ENCODE assay signal across 32 mouse cellular contexts in genomic region chr7:112747836-112748235, GRCm38 (mm10).
"Had no signal": no experiment of that assay in that cellular context is flagged by ENCODE, and none has a peak within 500 bp of the region (broad histone marks: within the 10 kb centered on the region; RNA-seq: fewer than 3 reads in every experiment).

No protein-coding gene starts in this region.

- H3K36me3 ChIP-seq: limb, embryonic 10.5 days; limb, embryonic 12.5 days; limb, embryonic 13.5 days; limb, embryonic 15.5 days; liver, embryonic 12.5 days; liver, embryonic 13.5 days; liver, embryonic 15.5 days; midbrain, embryonic 12.5 days; midbrain, embryonic 13.5 days; midbrain, embryonic 15.5 days; neural tube, embryonic 12.5 days; neural tube, embryonic 13.5 days had no signal

- H3K9ac ChIP-seq: limb, embryonic 12.5 days; limb, embryonic 13.5 days; limb, embryonic 15.5 days; liver, embryonic 12.5 days; liver, embryonic 13.5 days; liver, embryonic 14.5 days; liver, embryonic 15.5 days; liver, postnatal 0 days; lung, embryonic 14.5 days; lung, embryonic 15.5 days; midbrain, embryonic 12.5 days; midbrain, embryonic 13.5 days; midbrain, embryonic 15.5 days; neural tube, embryonic 12.5 days; neural tube, embryonic 13.5 days had no signal

- H3K9me3 ChIP-seq: limb, embryonic 10.5 days; limb, embryonic 12.5 days; limb, embryonic 13.5 days; limb, embryonic 15.5 days; liver, embryonic 12.5 days; liver, embryonic 13.5 days; liver, embryonic 15.5 days; lung, embryonic 15.5 days; midbrain, embryonic 10.5 days; midbrain, embryonic 12.5 days; midbrain, embryonic 13.5 days; midbrain, embryonic 15.5 days; neural tube, embryonic 12.5 days; neural tube, embryonic 13.5 days had no signal

- H3K4me1 ChIP-seq: megakaryocyte, embryonic 14.5 days had no signal

- DNase-seq: left cerebral cortex, postnatal 4 days; liver; liver, embryonic 13.5 days; liver, postnatal 0 days; lung, adult 18-20 months; lung, adult 2 months; lung, embryonic 14.5 days; lung, postnatal 10 days; lung, postnatal 14 days; lung, postnatal 36 days; lung, postnatal 4 days had no signal

- H3K27ac ChIP-seq: limb, embryonic 10.5 days; limb, embryonic 13.5 days; limb, embryonic 15.5 days; liver, embryonic 12.5 days; liver, embryonic 13.5 days; liver, embryonic 14.5 days; liver, embryonic 15.5 days; lung, embryonic 15.5 days; macrophage; midbrain, embryonic 10.5 days; midbrain, embryonic 12.5 days; midbrain, embryonic 13.5 days; midbrain, embryonic 15.5 days; neural tube, embryonic 12.5 days; neural tube, embryonic 13.5 days had no signal

- ATAC-seq: liver, embryonic 12.5 days; liver, postnatal 0 days; lung, postnatal 0 days; midbrain, embryonic 13.5 days; midbrain, embryonic 15.5 days; midbrain, embryonic 16.5 days had no signal

- H3K27me3 ChIP-seq: limb, embryonic 12.5 days; limb, embryonic 13.5 days; limb, embryonic 15.5 days; lung, embryonic 15.5 days; midbrain, embryonic 12.5 days; midbrain, embryonic 13.5 days; midbrain, embryonic 15.5 days; neural tube, embryonic 12.5 days; neural tube, embryonic 13.5 days had no signal

- H3K4me3 ChIP-seq: limb, embryonic 10.5 days; limb, embryonic 12.5 days; limb, embryonic 13.5 days; limb, embryonic 15.5 days; liver, embryonic 12.5 days; liver, embryonic 13.5 days; liver, embryonic 15.5 days; lung, embryonic 15.5 days; megakaryocyte, embryonic 14.5 days; midbrain, embryonic 10.5 days; midbrain, embryonic 12.5 days; midbrain, embryonic 13.5 days; midbrain, embryonic 15.5 days; myocyte; neural tube, embryonic 12.5 days; neural tube, embryonic 13.5 days had no signal

- H3K4me2 ChIP-seq: limb, embryonic 12.5 days; limb, embryonic 13.5 days; limb, embryonic 15.5 days; liver, embryonic 11.5 days; liver, embryonic 12.5 days; liver, embryonic 13.5 days; liver, embryonic 15.5 days; lung, embryonic 14.5 days; lung, embryonic 15.5 days; midbrain, embryonic 11.5 days; midbrain, embryonic 12.5 days; midbrain, embryonic 13.5 days; midbrain, embryonic 15.5 days; neural tube, embryonic 12.5 days; neural tube, embryonic 13.5 days had no signal
